Mouse (Mus musculus) T-helper 17 cell (primary cell): Measurements from ENCODE around the gene Boc.

Experiments used
- in situ Hi-C, 2 experiments: fragments of 300-600 bp; cut with MboI, MseI; formaldehyde crosslinking; loops; 1 replicate in 1 of 2; 2 replicates in 1 of 2; pipeline ENCODE4 v1.15.1; 2025; ENCODE audit warnings: high pct_unique_total_duplicates in 2 of 2

Gene Boc

GRCm38 (mm10) chr16:44528955-44529354, 29.7 kb downstream of the Boc start:
- in situ Hi-C loops: no loop called here

DNA sequence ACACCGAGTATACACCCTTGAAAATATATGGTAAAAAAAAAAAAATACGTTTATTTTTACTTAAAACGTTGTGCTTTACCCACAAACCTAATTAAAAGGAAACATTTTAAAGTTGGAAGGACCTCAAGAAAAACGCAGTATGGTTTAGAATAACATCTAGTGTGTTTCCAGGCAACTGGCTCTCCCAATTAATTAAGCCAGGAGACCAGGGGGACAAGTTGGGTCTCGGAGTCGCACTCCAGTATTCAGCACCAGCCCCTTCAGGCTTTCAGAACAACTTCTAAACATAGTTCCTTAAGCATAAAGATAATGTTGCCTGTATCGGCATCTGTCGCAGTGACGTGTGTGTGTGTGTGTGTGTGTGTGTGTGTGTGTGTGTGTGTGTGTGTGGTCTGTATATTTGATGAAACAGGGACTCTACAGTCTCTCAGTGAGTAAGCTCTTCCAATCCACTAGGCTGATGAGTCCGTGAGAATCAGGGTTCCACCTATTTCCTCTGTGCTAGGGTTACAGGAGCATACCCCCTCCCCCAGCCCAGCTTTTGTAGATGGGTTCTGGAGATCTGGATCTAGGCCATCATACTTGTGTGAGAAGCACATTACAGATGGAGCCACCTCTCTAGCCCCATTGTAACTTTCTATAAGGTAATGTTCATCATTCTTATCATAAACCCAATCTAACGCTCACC, 31.3 kb downstream of the Boc start:
- in situ Hi-C loops: no loop called here

GRCm38 (mm10) chr16:44526689-44527088, 32.0 kb downstream of the Boc start:
- in situ Hi-C loops: no loop called here

- in situ Hi-C loops: no loop called here
These were observed 32.7 kb downstream of the Boc start for GRCm38 (mm10) chr16:44526044-44526443.

GRCm38 (mm10) chr16:44523595-44523994, 35.1 kb downstream of the Boc start:
- in situ Hi-C loops: no loop called here

- in situ Hi-C loops: no loop called here
These were observed 42.2 kb downstream of the Boc start for GRCm38 (mm10) chr16:44516498-44516897.

- in situ Hi-C loops: no loop called here
These were observed 48.0 kb downstream of the Boc start for GRCm38 (mm10) chr16:44510521-44511213.

DNA sequence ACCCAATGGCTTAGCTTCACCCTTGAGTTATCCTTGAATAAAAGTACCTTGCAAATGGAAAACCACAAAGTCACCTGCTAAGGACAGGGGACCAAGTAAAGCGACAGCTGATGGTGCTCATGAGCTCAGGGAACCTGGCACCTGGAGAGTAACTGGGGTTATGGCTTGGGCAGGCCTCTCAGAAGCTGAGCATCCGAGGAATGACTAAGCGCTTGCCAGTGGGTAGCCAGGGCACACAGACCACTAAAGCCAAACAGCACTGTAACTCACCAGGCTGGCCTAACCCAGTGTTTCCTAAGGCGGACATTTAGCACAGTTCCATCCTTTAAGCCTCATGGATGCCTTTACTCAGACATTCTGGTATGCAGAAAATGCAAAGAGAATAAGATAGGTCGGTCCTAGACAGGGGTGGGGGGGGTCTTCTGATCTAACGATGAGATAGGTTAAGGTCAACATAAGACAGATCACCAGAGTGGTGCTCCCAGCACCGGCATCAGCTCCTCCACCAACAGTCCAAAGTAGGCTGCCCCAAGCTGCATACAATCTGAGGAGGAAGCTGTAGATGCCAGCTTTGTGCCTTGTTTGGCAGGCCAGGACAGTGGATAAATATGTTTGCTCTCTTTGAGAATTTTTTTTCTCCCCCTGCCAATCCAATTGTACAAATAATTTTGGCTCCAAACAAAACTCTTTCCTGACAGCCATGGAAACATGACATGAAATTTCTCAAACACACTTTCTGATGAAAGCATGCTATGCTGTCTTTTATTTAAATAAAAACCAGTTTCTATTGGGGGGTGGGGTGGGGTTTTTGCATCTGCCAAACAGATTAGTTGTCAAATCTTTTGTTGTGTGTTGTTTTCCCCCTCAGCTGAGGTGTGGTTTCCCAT, 49.0 kb downstream of the Boc start:
- in situ Hi-C loops: no loop called here

- in situ Hi-C loops: no loop called here
These were observed 49.9 kb downstream of the Boc start for GRCm38 (mm10) chr16:44508772-44509171.

- in situ Hi-C loops: no loop called here
These were observed 50.7 kb downstream of the Boc start for GRCm38 (mm10) chr16:44508025-44508424.

DNA sequence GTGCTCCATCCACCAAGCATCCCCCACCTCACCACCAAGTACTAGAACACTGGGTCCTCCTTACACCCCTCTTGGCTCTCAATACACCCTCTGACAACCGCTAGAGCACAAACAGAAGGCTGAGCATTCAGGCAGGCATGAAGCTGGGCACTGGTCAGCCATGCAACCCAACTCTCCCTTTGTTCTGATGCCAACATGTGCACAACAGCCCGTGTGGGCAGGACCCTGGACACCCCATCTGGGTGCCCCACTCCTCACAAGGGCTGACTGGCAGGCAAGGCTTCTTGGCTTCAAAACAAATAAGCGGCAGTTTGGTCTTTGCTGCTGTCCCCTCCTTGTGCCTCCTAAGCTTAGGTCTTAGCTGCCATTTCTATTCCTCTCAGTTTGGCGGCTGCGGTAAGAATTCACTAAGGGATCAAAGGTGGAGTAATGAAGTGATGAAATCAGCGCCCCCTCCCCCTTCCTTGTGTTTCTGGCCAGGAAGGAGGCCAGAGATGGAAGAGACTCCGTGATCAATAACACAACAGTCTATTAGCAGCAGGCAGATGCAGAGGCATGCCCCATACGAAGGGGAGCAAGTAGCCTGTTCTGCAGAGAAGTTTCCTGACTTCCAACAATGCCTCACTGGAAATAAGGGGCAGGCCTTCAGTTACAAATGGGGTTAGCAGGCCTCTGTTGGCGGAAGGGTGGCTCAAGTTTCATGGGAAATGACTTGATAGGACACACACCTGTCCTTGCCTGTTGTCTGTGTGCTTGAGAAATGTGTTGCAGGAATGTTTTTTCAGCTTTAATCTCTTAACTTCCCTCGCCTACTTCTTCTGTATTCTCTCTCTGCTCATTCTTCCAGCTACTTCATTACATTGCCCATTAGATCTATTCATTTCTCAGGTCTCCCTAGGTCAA, 51.4 kb downstream of the Boc start:
- in situ Hi-C loops: no loop called here

DNA sequence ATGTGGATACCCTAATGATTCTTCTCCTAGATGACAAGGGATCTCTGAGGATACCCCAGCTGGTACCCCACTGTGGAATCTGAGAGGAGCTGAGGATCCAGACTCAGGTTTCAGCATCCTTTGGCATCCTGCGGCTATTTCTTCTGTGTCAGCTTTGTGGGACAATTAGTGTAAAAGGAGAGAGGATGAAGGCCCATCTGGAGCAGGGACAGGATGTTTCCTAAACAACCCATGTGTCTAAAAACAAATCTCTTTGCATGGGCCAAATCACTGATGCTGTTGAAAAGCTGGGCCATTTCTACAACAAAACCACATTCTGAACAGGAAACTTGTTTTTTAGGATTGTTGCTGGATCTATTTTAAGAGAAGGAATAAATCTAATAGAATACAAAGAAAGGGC, 53.5 kb downstream of the Boc start:
- in situ Hi-C loops: no loop called here

- in situ Hi-C loops: no loop called here
These were observed 55.7 kb downstream of the Boc start for GRCm38 (mm10) chr16:44502895-44503575.

DNA sequence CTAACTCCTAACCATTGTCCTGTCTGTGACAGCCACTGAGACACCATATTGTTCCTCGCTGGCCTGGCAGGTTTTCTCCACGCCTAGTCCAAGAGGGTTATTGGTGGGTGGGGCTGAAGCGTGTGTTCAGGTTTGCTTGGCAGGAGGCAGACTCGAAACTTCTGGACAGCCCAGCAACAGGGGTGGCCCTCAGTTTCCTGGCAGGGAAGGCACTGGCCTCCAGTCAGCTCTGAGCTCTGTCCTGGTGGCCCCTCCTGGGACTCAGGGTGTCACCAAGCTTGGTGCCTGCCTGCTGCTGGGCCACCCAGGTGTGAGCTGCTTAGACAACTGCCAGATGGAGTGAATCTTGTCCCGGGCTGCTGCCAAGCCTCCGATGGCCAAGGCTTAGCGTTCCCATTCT, 56.4 kb downstream of the Boc start:
- in situ Hi-C loops: no loop called here

- in situ Hi-C loops: no loop called here
These were observed 56.9 kb downstream of the Boc start for GRCm38 (mm10) chr16:44501783-44502182.

GRCm38 (mm10) chr16:44498447-44498846, 60.2 kb downstream of the Boc start:
- in situ Hi-C loops: loop anchor here in 1 of 2 experiments (25.0 kb wide), 1 partner anchor 589 kb away; the partner anchor contains the start of gene Ccdc80

- in situ Hi-C loops: loop anchor here in 1 of 2 experiments (25.0 kb wide), 1 partner anchor 590 kb away; the partner anchor contains the start of gene Ccdc80
These were observed 61.7 kb downstream of the Boc start for GRCm38 (mm10) chr16:44496971-44497464.

- in situ Hi-C loops: loop anchor here in 1 of 2 experiments (5.0 to 25.0 kb wide), 2 partner anchors 53 to 593 kb away; partner anchors contain the start of gene Ccdc80
These were observed 64.1 kb downstream of the Boc start for GRCm38 (mm10) chr16:44494441-44495108.

- in situ Hi-C loops: loop anchor here in 1 of 2 experiments (5.0 to 25.0 kb wide), 2 partner anchors 53 to 593 kb away; partner anchors contain the start of gene Ccdc80
These were observed 64.8 kb downstream of the Boc start for GRCm38 (mm10) chr16:44493868-44494267.
